Mouse (Mus musculus): ENCODE data around the gene Got2. TPM values are rescaled to one million over a fixed set of nuclear protein-coding genes. Genes with fewer than 3 reads are reported as not detected.
"Not testable (repeated sequence)": the region's sequence is repeated elsewhere in the genome, so short reads cannot be mapped to it uniquely, and the experiment has no call there.

Gene Got2
- polyA plus RNA-seq, 1 experiment: 8.7 TPM

GRCm38 (mm10) chr8:95884491-95884890 lies 3.9 kb downstream of the Got2 start:
- peaks cover 5% of the 10 kb centered on the region for H3K4me1 ChIP-seq (ENCODE audit: control insufficient read depth, insufficient read depth, low read length)
- H3K36me3 ChIP-seq (ENCODE audit: control insufficient read depth, insufficient read depth, low read length): no peaks in the 10 kb centered on the region
- no peak overlapping the region for H3K27ac ChIP-seq (ENCODE audit: control insufficient read depth, insufficient read depth, low read depth, low read length)
- H3K27me3 ChIP-seq (ENCODE audit: control insufficient read depth, insufficient read depth, low read length): no peaks in the 10 kb centered on the region
- TF ChIP-seq CTCF (IDR thresholded peaks at IDR 0.05; ENCODE audit: control insufficient read depth, insufficient read depth, insufficient replicate concordance, low read depth, low read length) (no peak), POLR2A (IDR thresholded peaks at IDR 0.05; ENCODE audit: control insufficient read depth, low read depth, low read length) (no peak)
- H3K4me3 ChIP-seq (ENCODE audit: control insufficient read depth, low read depth, low read length): no peak overlapping the region

DNA sequence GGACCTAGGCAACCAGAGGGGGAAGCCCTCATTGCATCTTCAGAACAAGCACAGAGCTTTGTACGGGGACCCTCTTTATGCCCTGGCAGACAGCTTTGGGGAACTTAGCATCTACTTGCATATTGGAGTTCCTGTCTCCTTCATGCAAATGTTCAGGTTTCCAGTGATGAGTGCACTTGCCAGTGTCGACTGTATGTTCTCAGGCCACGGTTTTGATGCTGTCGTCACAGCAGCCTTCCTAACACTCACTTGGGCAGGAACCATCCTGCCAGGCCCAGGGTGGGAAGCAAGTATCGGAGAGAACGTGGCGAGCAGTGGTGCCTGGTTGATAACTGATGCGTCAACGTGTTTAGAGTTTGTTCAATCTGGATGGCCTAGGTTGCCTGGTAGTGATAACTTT lies 6.2 kb downstream of the Got2 start:
- TF ChIP-seq POLR2A (IDR thresholded peaks at IDR 0.05; ENCODE audit: control insufficient read depth, low read depth, low read length): no peak
- no peak for TF ChIP-seq CTCF (IDR thresholded peaks at IDR 0.05; ENCODE audit: control insufficient read depth, insufficient read depth, insufficient replicate concordance, low read depth, low read length)
- no peaks in the 10 kb centered on the region for H3K36me3 ChIP-seq (ENCODE audit: control insufficient read depth, insufficient read depth, low read length)
- H3K4me1 ChIP-seq (ENCODE audit: control insufficient read depth, insufficient read depth, low read length): 0 out of 2 replicates have a peak, but pooled peaks cover 2% of the 10 kb centered on the region
- H3K27ac ChIP-seq (ENCODE audit: control insufficient read depth, insufficient read depth, low read depth, low read length): no peak overlapping the region
- H3K27me3 ChIP-seq (ENCODE audit: control insufficient read depth, insufficient read depth, low read length): no peaks in the 10 kb centered on the region
- H3K4me3 ChIP-seq (ENCODE audit: control insufficient read depth, low read depth, low read length): no peak overlapping the region

- Histone ChIP-seq H3K27ac (ENCODE audit: control insufficient read depth, insufficient read depth, low read depth, low read length) (no peak overlapping the region), H3K4me1 (ENCODE audit: control insufficient read depth, insufficient read depth, low read length) (no peaks in the 10 kb centered on the region), H3K4me3 (ENCODE audit: control insufficient read depth, low read depth, low read length) (no peak overlapping the region), H3K36me3 (ENCODE audit: control insufficient read depth, insufficient read depth, low read length) (no peaks in the 10 kb centered on the region), H3K27me3 (ENCODE audit: control insufficient read depth, insufficient read depth, low read length) (no peaks in the 10 kb centered on the region)
- TF ChIP-seq CTCF (IDR thresholded peaks at IDR 0.05; ENCODE audit: control insufficient read depth, insufficient read depth, insufficient replicate concordance, low read depth, low read length) (no peak), POLR2A (IDR thresholded peaks at IDR 0.05; ENCODE audit: control insufficient read depth, low read depth, low read length) (no peak)
Observed at GRCm38 (mm10) chr8:95881576-95881975, 6.8 kb downstream of the Got2 start.

DNA sequence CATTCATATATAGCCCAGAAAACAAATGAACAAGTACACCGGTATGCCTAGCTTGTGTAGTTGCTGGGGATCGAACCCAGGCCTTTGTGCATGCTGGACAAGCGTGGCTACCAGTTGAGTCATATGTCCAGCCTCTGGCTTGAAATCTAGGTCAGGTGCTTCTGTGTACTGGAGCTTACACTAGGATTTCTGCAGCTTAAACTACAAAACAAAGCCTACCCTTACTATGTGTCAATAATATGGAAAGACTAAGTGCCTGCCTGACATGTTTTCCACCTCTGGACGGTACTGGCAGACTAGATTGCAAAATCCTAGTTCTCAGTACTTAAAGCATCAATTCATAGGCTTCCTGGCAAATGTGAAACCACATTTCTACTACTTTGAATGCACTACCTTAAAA lies 8.5 kb downstream of the Got2 start:
- Histone ChIP-seq H3K4me1 (ENCODE audit: control insufficient read depth, insufficient read depth, low read length) (no peaks in the 10 kb centered on the region), H3K27me3 (ENCODE audit: control insufficient read depth, insufficient read depth, low read length) (no peaks in the 10 kb centered on the region), H3K27ac (ENCODE audit: control insufficient read depth, insufficient read depth, low read depth, low read length) (no peak overlapping the region), H3K4me3 (ENCODE audit: control insufficient read depth, low read depth, low read length) (no peak overlapping the region), H3K36me3 (ENCODE audit: control insufficient read depth, insufficient read depth, low read length) (no peaks in the 10 kb centered on the region)
- TF ChIP-seq POLR2A (IDR thresholded peaks at IDR 0.05; ENCODE audit: control insufficient read depth, low read depth, low read length) (no peak), CTCF (IDR thresholded peaks at IDR 0.05; ENCODE audit: control insufficient read depth, insufficient read depth, insufficient replicate concordance, low read depth, low read length) (no peak)

DNA sequence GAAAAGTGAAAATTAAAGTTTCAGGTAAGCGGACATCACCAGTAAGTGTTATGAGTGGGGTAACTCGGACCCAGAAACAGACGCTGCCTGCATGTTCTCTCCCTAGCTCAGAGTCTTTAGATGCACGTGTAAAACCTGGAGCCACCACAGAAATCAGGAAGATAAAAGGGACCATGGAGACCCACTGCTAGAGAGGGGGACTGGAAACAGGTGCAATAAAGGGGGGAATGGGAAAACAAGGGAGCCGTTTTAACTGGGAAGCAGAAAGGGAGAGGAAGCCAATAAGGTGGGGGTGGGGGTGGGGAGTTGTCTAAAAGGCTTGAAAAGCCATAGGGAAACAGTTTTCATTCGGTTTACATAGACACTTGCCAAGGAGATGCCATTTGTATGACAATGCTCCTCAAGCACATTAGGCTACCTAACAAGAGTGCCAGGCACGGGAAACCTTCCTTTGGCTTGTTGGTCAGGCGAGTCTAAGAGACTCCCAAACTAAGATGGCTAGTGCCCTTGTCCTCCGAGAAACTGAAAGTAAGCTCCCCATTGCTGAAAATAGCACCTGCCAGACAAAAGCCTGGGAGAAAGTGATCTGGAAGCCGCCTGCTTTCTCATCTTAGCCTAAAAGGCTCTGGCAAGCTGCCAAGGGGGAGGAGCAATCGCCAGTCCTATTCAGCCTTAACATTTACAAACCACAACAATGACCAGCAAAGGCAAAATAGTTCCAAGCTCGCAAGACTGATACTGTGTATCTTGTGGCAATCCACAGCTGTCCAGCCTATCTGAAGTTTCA lies 10.0 kb downstream of the Got2 start:
- Histone ChIP-seq H3K36me3 (ENCODE audit: control insufficient read depth, insufficient read depth, low read length) (no peaks in the 10 kb centered on the region), H3K27me3 (ENCODE audit: control insufficient read depth, insufficient read depth, low read length) (no peaks in the 10 kb centered on the region), H3K4me1 (ENCODE audit: control insufficient read depth, insufficient read depth, low read length) (no peaks in the 10 kb centered on the region), H3K27ac (ENCODE audit: control insufficient read depth, insufficient read depth, low read depth, low read length) (no peak overlapping the region), H3K4me3 (ENCODE audit: control insufficient read depth, low read depth, low read length) (no peak overlapping the region)
- no peak for TF ChIP-seq CTCF (IDR thresholded peaks at IDR 0.05; ENCODE audit: control insufficient read depth, insufficient read depth, insufficient replicate concordance, low read depth, low read length)
- TF ChIP-seq POLR2A (IDR thresholded peaks at IDR 0.05; ENCODE audit: control insufficient read depth, low read depth, low read length): no peak

DNA sequence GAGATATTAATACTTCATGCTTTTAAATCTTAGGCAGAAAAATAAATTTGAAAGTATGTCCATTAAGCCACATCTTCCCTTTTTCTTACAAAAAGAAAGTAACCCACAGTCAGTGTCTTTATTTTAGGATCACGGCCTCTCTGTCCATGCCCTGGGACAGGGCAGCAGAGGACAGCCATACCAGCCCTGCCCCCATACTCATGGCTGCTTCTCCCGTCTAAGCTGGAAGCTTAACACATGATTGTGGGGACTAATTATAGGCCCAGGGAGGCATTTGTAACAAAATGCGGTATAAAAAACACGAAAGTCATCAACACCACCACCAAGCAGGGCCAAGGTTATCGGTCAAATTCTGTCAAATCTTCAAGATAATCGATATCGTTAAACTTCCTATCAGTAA lies 13.1 kb downstream of the Got2 start:
- TF ChIP-seq POLR2A (IDR thresholded peaks at IDR 0.05; ENCODE audit: control insufficient read depth, low read depth, low read length) (no peak), CTCF (IDR thresholded peaks at IDR 0.05; ENCODE audit: control insufficient read depth, insufficient read depth, insufficient replicate concordance, low read depth, low read length) (no peak)
- H3K36me3 ChIP-seq (ENCODE audit: control insufficient read depth, insufficient read depth, low read length): no peaks in the 10 kb centered on the region
- no peaks in the 10 kb centered on the region for H3K27me3 ChIP-seq (ENCODE audit: control insufficient read depth, insufficient read depth, low read length)
- no peaks in the 10 kb centered on the region for H3K4me1 ChIP-seq (ENCODE audit: control insufficient read depth, insufficient read depth, low read length)
- H3K4me3 ChIP-seq (ENCODE audit: control insufficient read depth, low read depth, low read length): no peak overlapping the region
- no peak overlapping the region for H3K27ac ChIP-seq (ENCODE audit: control insufficient read depth, insufficient read depth, low read depth, low read length)

DNA sequence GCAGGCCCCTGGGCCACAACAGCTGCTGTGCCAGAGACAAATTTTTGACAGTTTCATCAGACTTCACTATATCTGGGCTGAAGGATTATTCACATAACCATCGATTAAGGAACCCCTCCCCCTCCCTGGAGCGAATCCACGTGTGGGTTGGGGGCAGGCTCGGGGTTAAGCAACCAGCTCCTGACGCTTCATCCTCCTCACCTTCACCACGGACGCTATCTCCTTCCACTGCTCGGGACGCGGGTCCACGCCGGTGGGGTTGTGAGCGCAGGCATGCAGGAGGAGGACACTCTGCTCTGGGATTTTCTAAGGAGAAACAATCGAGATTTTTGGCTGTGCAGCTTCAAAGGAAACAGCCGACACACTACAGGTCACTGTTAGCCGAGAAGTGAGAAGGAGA lies 16.7 kb downstream of the Got2 start:
- TF ChIP-seq POLR2A (IDR thresholded peaks at IDR 0.05; ENCODE audit: control insufficient read depth, low read depth, low read length) (no peak), CTCF (IDR thresholded peaks at IDR 0.05; ENCODE audit: control insufficient read depth, insufficient read depth, insufficient replicate concordance, low read depth, low read length) (no peak)
- no peaks in the 10 kb centered on the region for H3K27me3 ChIP-seq (ENCODE audit: control insufficient read depth, insufficient read depth, low read length)
- no peaks in the 10 kb centered on the region for H3K36me3 ChIP-seq (ENCODE audit: control insufficient read depth, insufficient read depth, low read length)
- no peaks in the 10 kb centered on the region for H3K4me1 ChIP-seq (ENCODE audit: control insufficient read depth, insufficient read depth, low read length)
- H3K4me3 ChIP-seq (ENCODE audit: control insufficient read depth, low read depth, low read length): no peak overlapping the region
- no peak overlapping the region for H3K27ac ChIP-seq (ENCODE audit: control insufficient read depth, insufficient read depth, low read depth, low read length)

- not testable (repeated sequence) for H3K4me1 ChIP-seq (ENCODE audit: control insufficient read depth, insufficient read depth, low read length); H3K36me3 ChIP-seq (ENCODE audit: control insufficient read depth, insufficient read depth, low read length); H3K4me3 ChIP-seq (ENCODE audit: control insufficient read depth, low read depth, low read length); H3K27me3 ChIP-seq (ENCODE audit: control insufficient read depth, insufficient read depth, low read length); H3K27ac ChIP-seq (ENCODE audit: control insufficient read depth, insufficient read depth, low read depth, low read length)
Observed at GRCm38 (mm10) chr8:95864851-95865250, 23.5 kb downstream of the Got2 start.

DNA sequence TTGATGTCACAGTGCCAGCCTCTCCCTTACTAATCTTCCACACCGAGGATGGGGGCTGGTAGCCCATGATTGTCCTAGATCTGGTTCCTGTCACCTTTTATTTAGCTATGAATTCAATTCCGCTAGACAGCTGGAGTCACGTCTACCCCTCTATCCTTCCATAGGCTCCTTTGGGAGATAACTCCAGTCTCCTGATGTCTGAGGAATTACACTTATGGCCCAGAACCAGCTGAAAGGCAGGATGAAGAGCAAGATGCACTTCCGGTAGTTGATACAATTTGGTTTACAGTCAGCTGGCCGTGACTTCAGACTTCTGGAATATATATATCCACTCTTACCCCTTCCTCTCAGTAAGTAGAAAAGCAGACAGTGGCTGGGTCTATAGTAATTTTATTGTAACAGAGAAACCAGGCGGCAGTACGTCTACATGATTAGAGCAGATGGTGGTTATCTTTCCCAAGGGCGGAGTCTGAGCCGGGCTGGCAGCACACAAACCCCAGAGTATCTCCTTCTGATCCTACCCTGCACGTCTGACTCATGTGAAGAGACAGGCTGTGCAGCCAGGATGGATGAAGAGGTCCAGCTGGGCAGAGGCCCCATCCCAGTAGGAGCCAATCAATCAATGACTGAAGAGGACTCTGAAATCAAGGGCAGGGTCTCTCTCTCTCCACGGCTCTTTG lies 24.4 kb downstream of the Got2 start:
- H3K27me3 ChIP-seq (ENCODE audit: control insufficient read depth, insufficient read depth, low read length); H3K27ac ChIP-seq (ENCODE audit: control insufficient read depth, insufficient read depth, low read depth, low read length); H3K4me3 ChIP-seq (ENCODE audit: control insufficient read depth, low read depth, low read length); H3K4me1 ChIP-seq (ENCODE audit: control insufficient read depth, insufficient read depth, low read length); H3K36me3 ChIP-seq (ENCODE audit: control insufficient read depth, insufficient read depth, low read length): not testable (repeated sequence)
